Mouse (Mus musculus) CH12.LX (cell line): ENCODE measurements around the gene BC052040. TPM values are rescaled to one million over a fixed set of nuclear protein-coding genes. Genes with fewer than 3 reads are reported as not detected.

Experiments
- DNase-seq: peaks from one replicate; pipeline ENCODE4 v3.0.0-alpha.2; 2013; ENCODE audit errors: extremely low read depth
- H3K27ac ChIP-seq: 2 replicates; pipeline ENCODE4 v1.5.1; 2012; ENCODE audit warnings: low read depth, mild to moderate bottlenecking, control low read depth, moderate library complexity; ENCODE audit not compliant: insufficient read depth
- H3K27me3 ChIP-seq: replicated peaks from 2 replicates; pipeline ENCODE3; 2012; ENCODE audit warnings: inconsistent platforms
- H3K36me3 ChIP-seq, 2 experiments: replicated peaks in 1 of 2; 2 replicates each; pipeline versions ENCODE3 to v1.6.1; 2012; ENCODE audit warnings: inconsistent platforms in 1 of 2, low read length in 1 of 2, mild to moderate bottlenecking in 1 of 2, mixed read lengths in 1 of 2, moderate library complexity in 1 of 2; ENCODE audit not compliant: control insufficient read depth in 1 of 2, insufficient read depth in 1 of 2
- H3K4me1 ChIP-seq, 2 experiments: 2 replicates each; pipeline ENCODE4 v1.6.1; 2012; ENCODE audit warnings: inconsistent platforms in 1 of 2, moderate library complexity in 1 of 2; ENCODE audit not compliant: insufficient read depth in 2 of 2, control insufficient read depth in 1 of 2
- H3K4me2 ChIP-seq: 2 replicates; pipeline ENCODE4 v1.6.1; 2012; ENCODE audit warnings: low read depth, mild to moderate bottlenecking, control low read depth; ENCODE audit not compliant: poor library complexity, insufficient read depth, severe bottlenecking
- H3K4me3 ChIP-seq, 3 experiments: fragments of 150-350 bp in 1 of 3; sonication (generic) in 1 of 3; replicated peaks in 1 of 3; 2 replicates each; pipeline versions ENCODE3 to v1.5.1; 2011 to 2012; ENCODE audit warnings: low read depth in 2 of 3, low read length in 2 of 3, mild to moderate bottlenecking in 2 of 3, moderate library complexity in 2 of 3, control low read depth in 1 of 3, improper control_type of control experiment in 1 of 3, inconsistent platforms in 1 of 3, mixed read lengths in 1 of 3; ENCODE audit not compliant: poor library complexity in 1 of 3
- H3K79me2 ChIP-seq: replicated peaks from 2 replicates; pipeline ENCODE4 v1.6.1; 2012; ENCODE audit warnings: mild to moderate bottlenecking, moderate library complexity; ENCODE audit not compliant: control insufficient read depth, poor library complexity, insufficient read depth, severe bottlenecking; ENCODE audit errors: extremely low read depth
- H3K9ac ChIP-seq: 2 replicates; pipeline ENCODE4 v1.6.1; 2012; ENCODE audit warnings: low read depth, mild to moderate bottlenecking, control low read depth, moderate library complexity; ENCODE audit not compliant: insufficient read depth
- H3K9me3 ChIP-seq: replicated peaks from 2 replicates; pipeline ENCODE3; 2012; ENCODE audit warnings: low read length, inconsistent platforms, mixed read lengths
- BHLHE40 ChIP-seq: IDR thresholded peaks from 2 replicates; pipeline ENCODE4 v1.6.1; 2011; ENCODE audit warnings: mild to moderate bottlenecking, low read depth, low read length, improper control_type of control experiment
- CHD2 ChIP-seq: IDR thresholded peaks from 2 replicates; pipeline ENCODE4 v1.6.1; 2011; ENCODE audit warnings: low read length, improper control_type of control experiment
- ELF1 ChIP-seq: IDR thresholded peaks from 2 replicates; pipeline ENCODE4 v1.6.1; 2014; ENCODE audit warnings: low read depth, mild to moderate bottlenecking, inconsistent platforms, low read length, improper control_type of control experiment
- EP300 ChIP-seq: IDR thresholded peaks from 2 replicates; pipeline ENCODE4 v1.6.1; 2011; ENCODE audit warnings: low read length, improper control_type of control experiment
- HCFC1 ChIP-seq: IDR thresholded peaks from 2 replicates; pipeline ENCODE4 v1.6.1; 2012; ENCODE audit warnings: low read depth, mild to moderate bottlenecking, inconsistent platforms, low read length, improper control_type of control experiment
- IRF4 ChIP-seq: IDR thresholded peaks from 2 replicates; pipeline ENCODE4 v1.6.1; 2014; ENCODE audit warnings: low read depth, mild to moderate bottlenecking, inconsistent platforms, low read length, improper control_type of control experiment
- JUN ChIP-seq: IDR thresholded peaks from 2 replicates; pipeline ENCODE4 v1.6.1; 2011; ENCODE audit warnings: low read depth, mild to moderate bottlenecking, low read length, improper control_type of control experiment, moderate library complexity; ENCODE audit not compliant: insufficient read depth
- JUND ChIP-seq: conservative IDR thresholded peaks from 2 replicates; pipeline ENCODE4 v1.6.1; 2011; ENCODE audit warnings: low read depth, low read length, improper control_type of control experiment
- MAFK ChIP-seq: IDR thresholded peaks from 2 replicates; pipeline ENCODE4 v1.6.1; 2011; ENCODE audit warnings: low read length, improper control_type of control experiment; ENCODE audit not compliant: insufficient replicate concordance
- MAX ChIP-seq: IDR thresholded peaks from 2 replicates; pipeline ENCODE4 v1.6.1; 2011; ENCODE audit warnings: low read length, improper control_type of control experiment
- MXI1 ChIP-seq: IDR thresholded peaks from 2 replicates; pipeline ENCODE4 v1.6.1; 2011; ENCODE audit warnings: mild to moderate bottlenecking, low read depth, low read length, improper control_type of control experiment
- NRF1 ChIP-seq: IDR thresholded peaks from 2 replicates; pipeline ENCODE4 v1.6.1; 2014; ENCODE audit warnings: low read depth, mild to moderate bottlenecking, inconsistent platforms, low read length, improper control_type of control experiment, moderate library complexity
- POLR2AphosphoS2 ChIP-seq: IDR thresholded peaks from 2 replicates; pipeline ENCODE4 v1.6.1; 2011; ENCODE audit warnings: low read depth, low read length, improper control_type of control experiment
- UBTF ChIP-seq: IDR thresholded peaks from 2 replicates; pipeline ENCODE4 v1.6.1; 2012; ENCODE audit warnings: low read depth, mild to moderate bottlenecking, inconsistent platforms, low read length, improper control_type of control experiment, moderate library complexity
- ZKSCAN1 ChIP-seq: IDR thresholded peaks from 2 replicates; pipeline ENCODE4 v1.6.1; 2012; ENCODE audit warnings: low read depth, inconsistent platforms, low read length, improper control_type of control experiment, borderline replicate concordance
- ZMIZ1 ChIP-seq: IDR thresholded peaks from 2 replicates; pipeline ENCODE4 v1.6.1; 2012; ENCODE audit warnings: low read depth, mild to moderate bottlenecking, inconsistent platforms, low read length, improper control_type of control experiment
- ZNF384 ChIP-seq: IDR thresholded peaks from 2 replicates; pipeline ENCODE4 v1.6.1; 2012; ENCODE audit warnings: low read depth, low read length, improper control_type of control experiment, inconsistent platforms
- dilution Hi-C: fragments of 300-500 bp; cut with MboI; formaldehyde crosslinking; loops from 2 replicates; pipeline ENCODE4 v1.14.3; 2020; ENCODE audit warnings: low sequenced_read_pairs; ENCODE audit not compliant: extremely low pct_unique_long_range_greater_than_20kb, extremely low pct_ligation_motif_present
- in situ Hi-C: fragments of 300-500 bp; cut with MboI; formaldehyde crosslinking; loops from 3 replicates; pipeline ENCODE4 v1.14.3; 2019; ENCODE audit warnings: low sequenced_read_pairs, low pct_ligation_motif_present, low pct_unique_long_range_greater_than_20kb, mixed read lengths
- polyA plus RNA-seq: library from polyadenylated mRNA; unstranded; fragments of >175 nt; gene quantifications from 2 replicates; pipeline ENCODE4 v1.2.1, GENCODE M21; 2012; ENCODE audit warnings: low read depth; ENCODE audit not compliant: insufficient read length
- total RNA-seq, 2 experiments: library from RNA; depleted of rRNA; stranded (reverse); fragments of 300-350 nt in 1 of 2; fragments of >200 nt in 1 of 2; gene quantifications; 2 replicates each; pipeline ENCODE4 v1.2.3; 2012 to 2014

Gene BC052040
- total and polyA plus RNA-seq, 3 experiments = 5.9 to 16.5 (median 6.5) TPM

- DNase-seq = no peak
These were observed 78.2 kb downstream of the BC052040 start for GRCm38 (mm10) chr2:115659712-115660111.

GRCm38 (mm10) chr2:115660213-115661120, 79.0 kb downstream of the BC052040 start:
- no peak overlapping the region for H3K9ac ChIP-seq
- H3K9me3 ChIP-seq = no peaks in the 10 kb centered on the region
- no peak overlapping the region for H3K4me3 ChIP-seq
- H3K36me3 ChIP-seq = peaks cover 0 to 20% of the 10 kb centered on the region in 2 experiments
- no peak for DNase-seq
- H3K4me1 ChIP-seq = no peaks in the 10 kb centered on the region
- TF ChIP-seq POLR2AphosphoS2 (no peak), UBTF (no peak), JUND (no peak), ELF1 (no peak), IRF4 (no peak)
- TF ChIP-seq, all 38 proteins: peak for 0
- Histone ChIP-seq H3K4me2 (no peak overlapping the region), H3K27me3 (no peaks in the 10 kb centered on the region), H3K27ac (no peak overlapping the region), H3K79me2 (no peaks in the 10 kb centered on the region; the same call in 1 of the 2 replicates)
- dilution Hi-C loops = no loop called here
- in situ Hi-C loops = no loop called here

More at GRCm38 (mm10) chr2:115659712-115660111, 78.2 kb downstream of the BC052040 start:
- dilution Hi-C loops = no loop called here
- Histone ChIP-seq H3K27me3 (no peaks in the 10 kb centered on the region), H3K79me2 (no peaks in the 10 kb centered on the region; the same call in 1 of the 2 replicates), H3K4me3 (no peak overlapping the region), H3K4me1 (no peaks in the 10 kb centered on the region), H3K36me3 (peaks cover 0 to 16% of the 10 kb centered on the region in 2 experiments), H3K9ac (no peak overlapping the region), H3K27ac (no peak overlapping the region), H3K4me2 (no peak overlapping the region), H3K9me3 (no peaks in the 10 kb centered on the region)
- TF ChIP-seq NRF1 (no peak), MXI1 (no peak), EP300 (no peak), ELF1 (no peak), CHD2 (no peak), MAFK (no peak), UBTF (no peak), ZMIZ1 (no peak), HCFC1 (no peak), ZKSCAN1 (no peak), JUN (no peak), BHLHE40 (no peak), ZNF384 (no peak), MAX (no peak)
- in situ Hi-C loops = no loop called here
